Mouse (Mus musculus) intestine, postnatal 0 days (tissue): ENCODE results near the gene Gm12830. TPM values are rescaled to one million over a fixed set of nuclear protein-coding genes. Genes with fewer than 3 reads are reported as not detected.

ENCODE experiments used
- ATAC-seq: fragments of 200-750 bp; cut with Nextera tagmentation; 2 replicates; pipeline ENCODE4 v1.8.0; 2017; ENCODE audit warnings: mild to moderate bottlenecking, moderate TSS enrichment, moderate library complexity
- H3K27ac ChIP-seq: fragments of 300-500 bp; sonication (generic); 2 replicates; pipeline ENCODE4 v1.5.1; 2014; ENCODE audit warnings: mild to moderate bottlenecking, low read depth, low read length, moderate library complexity
- H3K27me3 ChIP-seq: fragments of 300-500 bp; sonication (generic); replicated peaks from 2 replicates; pipeline ENCODE4 v1.6.1; 2014; ENCODE audit warnings: low read length, mixed read lengths; ENCODE audit not compliant: control insufficient read depth, insufficient read depth
- H3K36me3 ChIP-seq: fragments of 300-500 bp; sonication (generic); 2 replicates; pipeline ENCODE4 v1.6.1; 2014; ENCODE audit warnings: mild to moderate bottlenecking, moderate library complexity; ENCODE audit not compliant: control insufficient read depth, insufficient read depth
- H3K4me1 ChIP-seq: fragments of 300-500 bp; sonication (generic); replicated peaks from 2 replicates; pipeline ENCODE4 v1.6.1; 2014; ENCODE audit warnings: antibody characterized with exemption, low read length, mixed read lengths; ENCODE audit not compliant: control insufficient read depth, insufficient read depth
- H3K4me2 ChIP-seq: fragments of 300-500 bp; sonication (generic); replicated peaks from 2 replicates; pipeline ENCODE4 v1.6.1; 2014; ENCODE audit warnings: low read depth, mild to moderate bottlenecking, moderate library complexity
- H3K4me3 ChIP-seq: fragments of 300-500 bp; sonication (generic); 2 replicates; pipeline ENCODE4 v1.5.1; 2014; ENCODE audit warnings: low read depth, low read length
- H3K9ac ChIP-seq: fragments of 300-500 bp; sonication (generic); 2 replicates; pipeline ENCODE4 v1.6.1; 2014; ENCODE audit warnings: mild to moderate bottlenecking, low read depth, low read length
- H3K9me3 ChIP-seq: fragments of 300-500 bp; sonication (generic); 2 replicates; pipeline ENCODE4 v1.6.1; 2016; ENCODE audit warnings: mixed run types; ENCODE audit not compliant: control insufficient read depth
- CTCF ChIP-seq: sonication (generic); IDR thresholded peaks from 2 replicates; pipeline ENCODE4 v1.5.1; 2016; ENCODE audit warnings: low read depth, mild to moderate bottlenecking, control low read depth, antibody characterized with exemption, moderate library complexity
- WGBS: fragments of 180-500 bp; shearing (Covaris S2); extraction: QIAGEN DNeasy Blood & Tissue Kit; methylation state at CpG from one replicate; pipeline ENCODE4 v1.1.7; 2014; 5-methylcytosine and 5-hydroxymethylcytosine counted together
- polyA plus RNA-seq: library from polyadenylated mRNA; unstranded; fragments of >200 nt; fragmentation: Nextera tagmentation; extraction: Ambion mirVana; gene quantifications from 2 replicates; pipeline ENCODE4 v1.2.1, GENCODE M21; 2015

The Gm12830 gene
- polyA plus RNA-seq, 1 experiment from 2014 or later = not detected

DNA sequence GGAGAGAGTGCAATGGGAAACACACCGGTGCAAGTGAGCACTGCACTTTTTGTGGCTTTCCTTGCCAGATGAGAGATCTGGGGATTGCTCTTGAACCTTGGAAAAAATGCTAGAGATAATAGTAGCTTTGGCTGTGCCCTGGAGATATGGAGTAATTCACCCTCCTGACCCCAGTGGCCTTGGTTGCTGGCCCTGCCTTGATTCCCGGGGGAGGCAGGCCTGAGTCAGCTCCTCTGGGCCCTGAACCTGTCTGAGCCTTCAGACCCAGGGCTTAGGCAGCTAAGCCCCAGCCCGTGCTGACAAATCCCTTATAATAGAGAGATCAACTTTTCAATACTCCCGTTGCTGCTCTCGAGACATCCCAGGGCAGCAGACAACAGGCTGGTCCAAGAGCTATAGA, 36.9 kb downstream of the Gm12830 start:
- 49% methylated on average over 5 of the region's 5 CpGs for WGBS
- no peaks in the 10 kb centered on the region for H3K27me3 ChIP-seq
- TF ChIP-seq CTCF = no peak
- H3K9ac ChIP-seq = no peak overlapping the region
- H3K4me2 ChIP-seq = no peak overlapping the region
- no peak for ATAC-seq
- no peaks in the 10 kb centered on the region for H3K9me3 ChIP-seq
- no peaks in the 10 kb centered on the region for H3K4me1 ChIP-seq
- H3K27ac ChIP-seq = no peak overlapping the region
- no peak overlapping the region for H3K4me3 ChIP-seq
- H3K36me3 ChIP-seq = no peaks in the 10 kb centered on the region

DNA sequence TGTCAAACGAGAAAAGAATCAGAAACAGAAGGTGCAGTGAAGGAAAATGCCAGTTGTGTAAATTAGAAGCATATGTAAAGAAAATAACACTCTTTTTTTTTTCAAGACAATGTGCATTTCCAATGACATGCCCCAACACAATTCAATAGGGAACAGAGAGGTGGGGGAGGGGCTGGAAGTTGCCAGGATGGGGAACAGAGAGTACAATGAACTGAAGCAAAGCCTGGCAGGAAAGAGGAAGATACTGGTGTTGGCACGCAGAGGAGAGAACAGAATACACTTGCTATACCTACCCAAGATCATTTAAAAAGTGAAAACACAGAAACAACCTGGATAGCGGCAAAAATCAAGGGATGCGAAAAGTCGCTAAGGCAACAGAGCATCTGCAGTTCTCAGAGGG, 41.6 kb downstream of the Gm12830 start:
- Histone ChIP-seq H3K9ac (no peak overlapping the region), H3K4me3 (no peak overlapping the region), H3K9me3 (no peaks in the 10 kb centered on the region), H3K4me1 (no peaks in the 10 kb centered on the region), H3K27me3 (no peaks in the 10 kb centered on the region), H3K36me3 (no peaks in the 10 kb centered on the region), H3K27ac (no peak overlapping the region), H3K4me2 (no peak overlapping the region)
- no peak for ATAC-seq
- TF ChIP-seq CTCF = no peak
- 85% methylated on average over 5 of the region's 5 CpGs for WGBS

DNA sequence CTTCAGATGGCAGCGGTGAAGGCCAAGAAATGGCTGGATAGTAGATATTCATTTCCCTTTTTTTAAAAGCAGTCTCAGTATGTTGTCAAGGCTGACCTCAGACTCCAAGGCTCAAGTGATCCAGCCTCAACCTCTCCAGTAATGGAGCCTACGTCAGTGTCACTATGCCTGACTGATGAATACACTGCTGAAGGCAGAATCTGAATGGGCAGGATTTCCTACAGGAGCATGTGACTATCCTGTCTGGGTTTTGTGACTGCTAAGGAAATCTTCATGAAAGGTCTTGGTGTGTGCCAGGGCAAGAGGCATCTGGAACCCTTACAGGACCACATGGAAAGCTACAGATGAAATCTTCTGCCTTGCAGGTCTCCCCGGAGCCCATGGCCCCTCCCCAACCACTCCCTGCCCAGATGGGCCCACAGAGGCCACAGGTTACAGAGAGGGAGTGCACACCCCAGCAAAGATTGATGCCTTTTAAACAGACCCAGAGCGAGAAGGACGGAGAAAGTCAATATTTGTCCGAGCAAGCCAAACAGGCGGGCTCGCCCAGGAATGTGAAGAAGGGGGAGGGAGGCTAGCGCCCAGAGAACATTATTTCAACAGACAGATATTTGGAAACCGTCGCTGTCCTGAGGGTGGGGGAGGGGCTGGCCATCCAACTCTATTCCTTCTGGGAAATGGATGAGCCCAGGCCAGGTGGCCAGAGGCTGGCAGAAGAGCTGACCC, 48.4 kb downstream of the Gm12830 start:
- TF ChIP-seq CTCF = no peak
- WGBS = 18% methylated on average over 11 of the region's 11 CpGs
- Histone ChIP-seq H3K4me1 (no peaks in the 10 kb centered on the region), H3K9me3 (no peaks in the 10 kb centered on the region), H3K36me3 (no peaks in the 10 kb centered on the region), H3K27me3 (0 out of 2 replicates have a peak, but pooled peaks cover 3% of the 10 kb centered on the region), H3K9ac (no peak overlapping the region), H3K27ac (no peak overlapping the region), H3K4me3 (no peak overlapping the region), H3K4me2 (no peak overlapping the region)
- ATAC-seq = no peak

DNA sequence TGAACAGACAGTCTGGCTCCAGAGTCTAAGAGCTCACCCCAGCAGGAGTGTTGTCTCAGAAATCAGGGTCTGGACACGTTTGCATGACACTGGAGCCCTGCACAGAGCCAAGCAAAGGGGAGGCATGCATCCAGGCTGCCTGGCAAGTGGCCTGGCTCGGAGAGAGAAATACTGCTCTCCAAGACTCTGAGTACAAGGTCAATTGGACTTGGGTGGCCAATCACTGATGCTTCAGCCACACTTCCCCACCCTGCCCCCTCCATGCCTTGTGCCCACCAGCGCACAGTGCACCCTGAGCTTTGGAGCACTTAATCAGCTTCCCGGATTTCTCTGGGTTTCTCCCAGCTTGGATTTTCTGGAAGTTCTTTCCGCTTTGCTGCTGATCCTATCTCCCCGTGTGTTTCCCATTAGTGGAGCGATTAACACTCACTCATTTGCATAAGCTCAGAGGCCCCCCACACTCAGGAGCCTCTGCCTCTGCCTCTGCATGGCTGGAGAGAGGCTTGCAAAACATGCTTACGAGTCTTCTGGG, 55.0 kb downstream of the Gm12830 start:
- 0 out of 2 replicates have a peak, but pooled peaks cover 3% of the 10 kb centered on the region for H3K27me3 ChIP-seq
- no peak for TF ChIP-seq CTCF
- no peak for ATAC-seq
- H3K4me1 ChIP-seq = no peaks in the 10 kb centered on the region
- whole genome bisulfite sequencing = 56% methylated on average over 8 of the region's 8 CpGs
- no peak overlapping the region for H3K27ac ChIP-seq
- H3K36me3 ChIP-seq = no peaks in the 10 kb centered on the region
- no peaks in the 10 kb centered on the region for H3K9me3 ChIP-seq
- H3K9ac ChIP-seq = no peak overlapping the region
- H3K4me2 ChIP-seq = no peak overlapping the region
- no peak overlapping the region for H3K4me3 ChIP-seq

DNA sequence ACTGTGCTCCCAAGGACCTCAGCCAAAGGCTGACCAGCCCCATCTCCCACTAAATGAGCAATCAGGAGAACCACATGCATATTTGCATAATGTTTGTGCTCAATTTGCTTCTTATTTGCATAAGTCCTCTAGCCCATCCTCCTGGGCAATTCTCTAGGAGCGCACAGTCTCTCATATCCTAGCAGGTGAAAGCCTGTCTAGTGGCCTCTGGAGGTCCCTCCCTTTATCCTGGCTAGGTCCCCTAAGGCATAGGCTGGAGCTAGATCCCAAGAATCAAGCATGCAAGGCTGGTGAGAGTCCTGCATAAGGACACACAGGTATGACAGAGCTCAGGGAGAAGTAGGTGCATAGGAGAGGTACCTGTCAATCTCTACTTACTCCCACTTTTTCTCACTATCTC, 60.7 kb downstream of the Gm12830 start:
- Histone ChIP-seq H3K9me3 (no peaks in the 10 kb centered on the region), H3K27me3 (no peaks in the 10 kb centered on the region), H3K9ac (no peak overlapping the region), H3K4me2 (no peak overlapping the region), H3K4me3 (no peak overlapping the region), H3K27ac (no peak overlapping the region), H3K4me1 (no peaks in the 10 kb centered on the region), H3K36me3 (no peaks in the 10 kb centered on the region)
- WGBS = 93% methylated on average over 1 of the region's 1 CpGs
- ATAC-seq = no peak
- no peak for TF ChIP-seq CTCF

DNA sequence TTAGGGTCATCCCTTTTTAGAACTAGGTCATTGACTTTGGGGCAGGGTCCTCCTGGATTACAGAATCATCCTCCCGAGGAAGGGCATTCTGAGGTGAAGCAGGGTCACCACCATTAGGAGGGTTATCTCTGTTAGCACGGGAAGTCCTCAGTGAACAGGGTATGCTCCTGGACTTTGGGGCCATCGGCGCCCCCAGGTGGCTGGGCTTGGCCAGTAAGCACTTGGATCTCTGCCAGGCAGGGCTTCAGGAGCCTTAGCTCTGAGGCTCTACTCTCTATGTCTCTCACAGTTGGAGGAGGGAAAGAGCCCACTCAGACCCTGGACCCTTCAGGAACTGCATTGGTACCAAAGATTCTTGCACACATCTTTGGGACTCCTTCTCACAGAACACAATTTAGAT, 76.3 kb downstream of the Gm12830 start:
- TF ChIP-seq CTCF = peak; percentile 63
- no peak; the same call in 1 of the 2 replicates for ATAC-seq
- no peaks in the 10 kb centered on the region for H3K4me1 ChIP-seq
- H3K9me3 ChIP-seq = no peaks in the 10 kb centered on the region
- no peak overlapping the region for H3K4me2 ChIP-seq
- no peak overlapping the region for H3K9ac ChIP-seq
- peaks cover 60% of the 10 kb centered on the region for H3K27me3 ChIP-seq
- 8% methylated on average over 4 of the region's 4 CpGs for WGBS
- no peaks in the 10 kb centered on the region for H3K36me3 ChIP-seq
- H3K4me3 ChIP-seq = no peak overlapping the region
- no peak overlapping the region for H3K27ac ChIP-seq
